Mouse (Mus musculus): ENCODE results near the gene Mindy4b-ps.

GRCm38 (mm10) chr3:58756429-58756828 lies 65.7 kb downstream of the Mindy4b-ps start:
- TF ChIP-seq CTCF (IDR thresholded peaks at IDR 0.05; ENCODE audit: low read depth, low read length) (no peak), POLR2A (IDR thresholded peaks at IDR 0.05; ENCODE audit: borderline replicate concordance, low read depth, low read length) (no peak)

Measured in bone marrow macrophage, adult 2 months (primary cell).